Mouse (Mus musculus) erythroblast, embryonic 14.5 days (primary cell): ENCODE data around the gene Efhd1.

Experiments used
- GATA1 ChIP-seq: IDR thresholded peaks from 2 replicates; pipeline ENCODE4 v1.6.1; 2012; ENCODE audit warnings: low read length, inconsistent platforms, mixed read lengths
- TAL1 ChIP-seq: IDR thresholded peaks from 3 replicates; pipeline ENCODE4 v1.6.1; 2012; ENCODE audit warnings: low read length, inconsistent platforms, mixed read lengths

GRCm38 (mm10) chr1:87280281-87280680, 16.1 kb downstream of the Efhd1 start:
- TF ChIP-seq GATA1 (no peak), TAL1 (no peak)
